Comparison of ENCODE assay signal across 15 mouse cellular contexts in genomic region chr7:98195151-98195801, GRCm38 (mm10). TPM values are rescaled to one million over a fixed set of nuclear protein-coding genes. Genes with fewer than 3 reads are reported as not detected.
A peak's percentile ranks its signal among the peaks of the same experiment; 100 is the strongest.
DNase-seq lines count a peak whose midpoint lies in the region; ATAC-seq and TF ChIP-seq lines count a peak whose summit lies in the region.
"Had no signal": no experiment of that assay in that cellular context is flagged by ENCODE, and none has a peak within 500 bp of the region (broad histone marks: within the 10 kb centered on the region; RNA-seq: fewer than 3 reads in every experiment).

No protein-coding gene starts in this region.

- no peaks in the 10 kb centered on the region for H3K36me3 ChIP-seq in lung, embryonic 14.5 days (ENCODE audit: insufficient read depth)
- no peaks in the 10 kb centered on the region for H3K36me3 ChIP-seq in embryonic facial prominence, embryonic 14.5 days (ENCODE audit: control insufficient read depth, insufficient read depth, low read length)
- H3K36me3 ChIP-seq in forebrain, embryonic 16.5 days (ENCODE audit: control insufficient read depth, insufficient read depth): no peaks in the 10 kb centered on the region
- H3K36me3 ChIP-seq in midbrain, postnatal 0 days (ENCODE audit: insufficient read depth, low read length): no peaks in the 10 kb centered on the region
- H3K36me3 ChIP-seq: heart, embryonic 15.5 days; hindbrain, embryonic 12.5 days had no signal

- no peak overlapping the region for H3K27ac ChIP-seq in lung, embryonic 14.5 days (ENCODE audit: low read depth)
- H3K27ac ChIP-seq in embryonic facial prominence, embryonic 14.5 days (replicated peaks; ENCODE audit: low read depth, low read length): no peak overlapping the region
- no peak overlapping the region for H3K27ac ChIP-seq in forebrain, embryonic 16.5 days (ENCODE audit: low read length)
- H3K27ac ChIP-seq in midbrain, postnatal 0 days (ENCODE audit: low read depth, low read length): no peak overlapping the region
- H3K27ac ChIP-seq: heart, embryonic 15.5 days; hindbrain, embryonic 12.5 days had no signal

- H3K4me2 ChIP-seq in lung, embryonic 14.5 days: no peak overlapping the region
- H3K4me2 ChIP-seq in embryonic facial prominence, embryonic 14.5 days (ENCODE audit: low read depth, low read length): no peak overlapping the region
- no peak overlapping the region for H3K4me2 ChIP-seq in forebrain, embryonic 16.5 days (ENCODE audit: low read length)
- no peak overlapping the region for H3K4me2 ChIP-seq in midbrain, postnatal 0 days (ENCODE audit: low read depth, low read length, poor library complexity, severe bottlenecking)

- 0 out of 2 replicates have a peak, but pooled peaks cover 7% of the 10 kb centered on the region for H3K4me1 ChIP-seq in lung, embryonic 14.5 days (ENCODE audit: insufficient read depth)
- H3K4me1 ChIP-seq in embryonic facial prominence, embryonic 14.5 days (ENCODE audit: control insufficient read depth, insufficient read depth, low read length): peaks cover 6% of the 10 kb centered on the region
- H3K4me1 ChIP-seq in forebrain, embryonic 16.5 days (replicated peaks; ENCODE audit: control insufficient read depth, insufficient read depth, low read length): peaks cover 11% of the 10 kb centered on the region
- 0 out of 2 replicates have a peak, but pooled peaks cover 7% of the 10 kb centered on the region for H3K4me1 ChIP-seq in midbrain, postnatal 0 days (ENCODE audit: insufficient read depth, low read length)

- no peak for ATAC-seq in lung, embryonic 14.5 days (ENCODE audit: insufficient read depth)
- ATAC-seq in embryonic facial prominence, embryonic 14.5 days (ENCODE audit: low read depth): no peak
- no peak for ATAC-seq in forebrain, embryonic 16.5 days
- no peak for ATAC-seq in midbrain, postnatal 0 days (ENCODE audit: low FRiP score)

- H3K9ac ChIP-seq in lung, embryonic 14.5 days: no peak overlapping the region
- H3K9ac ChIP-seq in embryonic facial prominence, embryonic 14.5 days (ENCODE audit: low read depth, low read length): no peak overlapping the region
- no peak overlapping the region for H3K9ac ChIP-seq in forebrain, embryonic 16.5 days (replicated peaks; ENCODE audit: low read depth, low read length)
- H3K9ac ChIP-seq in midbrain, postnatal 0 days (replicated peaks; ENCODE audit: low read length, poor library complexity, severe bottlenecking): no peak overlapping the region
- H3K9ac ChIP-seq: heart, embryonic 15.5 days had no signal

- WGBS in lung, embryonic 14.5 days: 33% methylated on average over 10 of the region's 10 CpGs
- WGBS in embryonic facial prominence, embryonic 14.5 days: 33% methylated on average over 10 of the region's 10 CpGs
- WGBS in forebrain, embryonic 16.5 days: 55% methylated on average over 10 of the region's 10 CpGs
- 59% methylated on average over 10 of the region's 10 CpGs for WGBS in midbrain, postnatal 0 days

- H3K27me3 ChIP-seq in lung, embryonic 14.5 days (ENCODE audit: insufficient read depth, low read length): peaks cover 43% of the 10 kb centered on the region
- peaks cover 45% of the 10 kb centered on the region for H3K27me3 ChIP-seq in embryonic facial prominence, embryonic 14.5 days (replicated peaks; ENCODE audit: control insufficient read depth, insufficient read depth, low read length)
- peaks cover 39% of the 10 kb centered on the region for H3K27me3 ChIP-seq in forebrain, embryonic 16.5 days (replicated peaks; ENCODE audit: control insufficient read depth, insufficient read depth, low read length)
- peaks cover 36% of the 10 kb centered on the region for H3K27me3 ChIP-seq in midbrain, postnatal 0 days (ENCODE audit: insufficient read depth, low read length)

- no peaks in the 10 kb centered on the region for H3K9me3 ChIP-seq in lung, embryonic 14.5 days (ENCODE audit: low read depth, low read length)
- H3K9me3 ChIP-seq in embryonic facial prominence, embryonic 14.5 days (ENCODE audit: control insufficient read depth, low read length): no peaks in the 10 kb centered on the region
- no peaks in the 10 kb centered on the region for H3K9me3 ChIP-seq in forebrain, embryonic 16.5 days (ENCODE audit: control insufficient read depth, low read length)
- H3K9me3 ChIP-seq in midbrain, postnatal 0 days (ENCODE audit: low read length): no peaks in the 10 kb centered on the region
- H3K9me3 ChIP-seq: heart, embryonic 15.5 days; hindbrain, embryonic 12.5 days had no signal

- TF ChIP-seq CTCF in lung, embryonic 14.5 days (IDR thresholded peaks at IDR 0.05; ENCODE audit: low read depth): no peak
- no peak for TF ChIP-seq CTCF in midbrain, postnatal 0 days (IDR thresholded peaks at IDR 0.05)

- peak; percentile 71 for DNase-seq in embryo, embryonic 10 days (ENCODE audit: low spot score)
- no peak for DNase-seq in embryo, embryonic 9.5 days (ENCODE audit: extremely low spot score)
- DNase-seq in lung, embryonic 14.5 days: peak; percentile 73
- no peak for DNase-seq in lung, postnatal 25 days (ENCODE audit: low spot score)
- DNase-seq in embryonic facial prominence, embryonic 14.5 days (ENCODE audit: low spot score): peak; percentile 62
- DNase-seq in mesoderm, embryonic 11.5 days (ENCODE audit: low read depth, low spot score): peak; percentile 35
- no peak for DNase-seq in midbrain, postnatal 0 days (ENCODE audit: low spot score)
- DNase-seq: gastrocnemius, postnatal 25 days; kidney, adult 8-10 months; thymus, postnatal 4 days had no signal

- no peak overlapping the region for H3K4me3 ChIP-seq in lung, embryonic 14.5 days (ENCODE audit: low read depth, low read length)
- H3K4me3 ChIP-seq in embryonic facial prominence, embryonic 14.5 days (ENCODE audit: low read depth, low read length): no peak overlapping the region
- H3K4me3 ChIP-seq in forebrain, embryonic 16.5 days (replicated peaks; ENCODE audit: low read length): no peak overlapping the region
- no peak overlapping the region for H3K4me3 ChIP-seq in midbrain, postnatal 0 days (ENCODE audit: low read depth, low read length)

RNA-seq across cellular contexts. Expression of gene B3gnt6, which starts 4.0 kb away (rescaled TPM):
- polyA plus RNA-seq in lung, embryonic 14.5 days (2014; fragmentation: Nextera tagmentation; extraction: Ambion mirVana): not detected in 2 replicates
- polyA plus RNA-seq in embryonic facial prominence, embryonic 14.5 days (2014; fragmentation: Nextera tagmentation; extraction: Ambion mirVana): 0.07 and 0.08 TPM in 2 replicates
- polyA plus RNA-seq in forebrain, embryonic 16.5 days (2015; fragmentation: Nextera tagmentation; extraction: Ambion mirVana): 0.30 and 0.36 TPM in 2 replicates
- 1.5 and 2.0 TPM in 2 replicates for total RNA-seq in midbrain, postnatal 0 days (2014; rRNA removed)
- 1.3 TPM in 2 replicates for polyA plus RNA-seq in midbrain, postnatal 0 days (2015; fragmentation: Nextera tagmentation; extraction: Ambion mirVana)
- total RNA-seq: gastrocnemius, postnatal 25 days; megakaryocyte-erythroid progenitor cell, adult 5-6 weeks had no signal
- polyA plus RNA-seq: heart, embryonic 15.5 days; stomach, embryonic 16.5 days had no signal

RNA-seq across cellular contexts. Expression of gene Capn5, which starts 17.2 kb away (rescaled TPM):
- polyA plus RNA-seq in lung, embryonic 14.5 days (2014; fragmentation: Nextera tagmentation; extraction: Ambion mirVana): 4.5 and 5.4 TPM in 2 replicates
- 5.0 and 6.0 TPM in 2 replicates for polyA plus RNA-seq in embryonic facial prominence, embryonic 14.5 days (2014; fragmentation: Nextera tagmentation; extraction: Ambion mirVana)
- polyA plus RNA-seq in forebrain, embryonic 16.5 days (2015; fragmentation: Nextera tagmentation; extraction: Ambion mirVana): 17.5 and 18.7 TPM in 2 replicates
- total RNA-seq in midbrain, postnatal 0 days (2014; rRNA removed): 40.0 and 51.9 TPM in 2 replicates
- 20.7 and 20.9 TPM in 2 replicates for polyA plus RNA-seq in midbrain, postnatal 0 days (2015; fragmentation: Nextera tagmentation; extraction: Ambion mirVana)

RNA-seq across cellular contexts. Expression of gene Omp, which starts 50.0 kb away (rescaled TPM):
- 0.33 TPM in 1 of 2 replicates, not detected in the other for polyA plus RNA-seq in lung, embryonic 14.5 days (2014; fragmentation: Nextera tagmentation; extraction: Ambion mirVana)
- polyA plus RNA-seq in embryonic facial prominence, embryonic 14.5 days (2014; fragmentation: Nextera tagmentation; extraction: Ambion mirVana): 2.7 and 4.8 TPM in 2 replicates
- 0.66 and 0.84 TPM in 2 replicates for polyA plus RNA-seq in forebrain, embryonic 16.5 days (2015; fragmentation: Nextera tagmentation; extraction: Ambion mirVana)
- 0.55 and 0.57 TPM in 2 replicates for total RNA-seq in midbrain, postnatal 0 days (2014; rRNA removed)
- 0.22 and 0.46 TPM in 2 replicates for polyA plus RNA-seq in midbrain, postnatal 0 days (2015; fragmentation: Nextera tagmentation; extraction: Ambion mirVana)

Comparison
In these comparisons a context has a peak if more than half of its experiments do, and no peak if none do; other contexts are left out.
1. DNase-seq: peak in embryo, embryonic 10 days (single experiment), lung, embryonic 14.5 days (single experiment), embryonic facial prominence, embryonic 14.5 days (single experiment) and mesoderm, embryonic 11.5 days (single experiment); none in embryo, embryonic 9.5 days (single experiment), lung, postnatal 25 days (single experiment) and midbrain, postnatal 0 days (single experiment).